Mouse (Mus musculus) MEL (cell line): ENCODE data around the gene Klhl26. TPM values are rescaled to one million over a fixed set of nuclear protein-coding genes. Genes with fewer than 3 reads are reported as not detected.

Experiments used
- DNase-seq: peaks from one replicate; pipeline ENCODE4 v3.0.0; 2011; ENCODE audit warnings: low read depth, low spot score
- H3K27ac ChIP-seq: 2 replicates; pipeline ENCODE4 v1.5.1; 2012; ENCODE audit warnings: low read depth, mild to moderate bottlenecking, control low read depth, low read length, moderate library complexity; ENCODE audit not compliant: control insufficient read depth
- H3K27me3 ChIP-seq, 2 experiments: fragments of 150-350 bp in 1 of 2; sonication (generic) in 1 of 2; 2 replicates each; pipeline ENCODE4 v1.6.1; 2012; ENCODE audit warnings: low read length in 2 of 2, mild to moderate bottlenecking in 2 of 2, improper control_type of control experiment in 1 of 2, moderate library complexity in 1 of 2; ENCODE audit not compliant: insufficient read depth in 2 of 2, control insufficient read depth in 1 of 2
- H3K36me3 ChIP-seq, 2 experiments: 2 replicates each; pipeline ENCODE4 v1.6.1; 2012 to 2014; ENCODE audit warnings: low read length in 2 of 2, improper control_type of control experiment in 1 of 2, inconsistent platforms in 1 of 2, mild to moderate bottlenecking in 1 of 2; ENCODE audit not compliant: insufficient read depth in 2 of 2, control insufficient read depth in 1 of 2
- H3K4me1 ChIP-seq, 2 experiments: fragments of 150-350 bp in 1 of 2; sonication (generic) in 1 of 2; 2 replicates each; pipeline ENCODE4 v1.6.1; 2012; ENCODE audit warnings: low read length in 2 of 2, improper control_type of control experiment in 1 of 2, mild to moderate bottlenecking in 1 of 2; ENCODE audit not compliant: insufficient read depth in 2 of 2, control insufficient read depth in 1 of 2
- H3K4me3 ChIP-seq, 2 experiments: fragments of 150-350 bp in 1 of 2; sonication (generic) in 1 of 2; 2 replicates each; pipeline ENCODE4 v1.5.1; 2012; ENCODE audit warnings: low read depth in 2 of 2, low read length in 2 of 2, mild to moderate bottlenecking in 2 of 2, moderate library complexity in 2 of 2, control low read depth in 1 of 2, improper control_type of control experiment in 1 of 2; ENCODE audit not compliant: control insufficient read depth in 1 of 2, insufficient read depth in 1 of 2
- H3K79me2 ChIP-seq: 2 replicates; pipeline ENCODE4 v1.6.1; 2012; ENCODE audit warnings: mild to moderate bottlenecking, low read length, moderate library complexity; ENCODE audit not compliant: control insufficient read depth, poor library complexity, insufficient read depth
- H3K9ac ChIP-seq: 2 replicates; pipeline ENCODE4 v1.6.1; 2012; ENCODE audit warnings: low read depth, mild to moderate bottlenecking, control low read depth, low read length, moderate library complexity; ENCODE audit not compliant: control insufficient read depth, poor library complexity, severe bottlenecking
- H3K9me3 ChIP-seq: fragments of 150-350 bp; sonication (generic); replicated peaks from 2 replicates; pipeline ENCODE4 v1.6.1; 2012; ENCODE audit warnings: mild to moderate bottlenecking, low read length, improper control_type of control experiment, moderate library complexity; ENCODE audit not compliant: insufficient read depth
- CHD1 ChIP-seq: IDR thresholded peaks from 2 replicates; pipeline ENCODE4 v1.6.1; 2012; ENCODE audit warnings: low read depth, mild to moderate bottlenecking, inconsistent platforms, low read length, improper control_type of control experiment
- ELF1 ChIP-seq: IDR thresholded peaks from 2 replicates; pipeline ENCODE4 v1.6.1; 2014; ENCODE audit warnings: low read depth, mild to moderate bottlenecking, inconsistent platforms, low read length, improper control_type of control experiment, moderate library complexity
- ETS1 ChIP-seq: IDR thresholded peaks from 2 replicates; pipeline ENCODE4 v1.6.1; 2012; ENCODE audit warnings: low read depth, mild to moderate bottlenecking, inconsistent platforms, low read length, improper control_type of control experiment, moderate library complexity
- JUND ChIP-seq: IDR thresholded peaks from 2 replicates; pipeline ENCODE4 v1.6.1; 2011; ENCODE audit warnings: low read depth, mild to moderate bottlenecking, improper control_type of control experiment, low read length
- KAT2A ChIP-seq: conservative IDR thresholded peaks from 2 replicates; pipeline ENCODE4 v1.6.1; 2012; ENCODE audit warnings: low read depth, low read length, improper control_type of control experiment, inconsistent platforms
- MXI1 ChIP-seq: IDR thresholded peaks from 2 replicates; pipeline ENCODE4 v1.6.1; 2011; ENCODE audit warnings: mild to moderate bottlenecking, low read depth, low read length, improper control_type of control experiment
- MYC ChIP-seq: IDR thresholded peaks from 2 replicates; pipeline ENCODE4 v1.6.1; 2011; ENCODE audit warnings: low read depth, mild to moderate bottlenecking, low read length, improper control_type of control experiment, moderate library complexity
- NELFE ChIP-seq: IDR thresholded peaks from 2 replicates; pipeline ENCODE4 v1.6.1; 2011; ENCODE audit warnings: low read depth, low read length, improper control_type of control experiment
- POLR2A ChIP-seq, 2 experiments: IDR thresholded peaks; 2 replicates each; pipeline ENCODE4 v1.6.1; 2011 to 2012; ENCODE audit warnings: low read length in 2 of 2, mild to moderate bottlenecking in 2 of 2, control low read depth in 1 of 2, improper control_type of control experiment in 1 of 2, low read depth in 1 of 2, moderate library complexity in 1 of 2; ENCODE audit not compliant: control insufficient read depth in 1 of 2, insufficient read depth in 1 of 2, poor library complexity in 1 of 2
- POLR2AphosphoS2 ChIP-seq: IDR thresholded peaks from 2 replicates; pipeline ENCODE4 v1.6.1; 2011; ENCODE audit warnings: low read length, improper control_type of control experiment
- POLR2AphosphoS5 ChIP-seq: IDR thresholded peaks from 2 replicates; pipeline ENCODE4 v1.6.1; 2012; ENCODE audit warnings: low read depth, borderline replicate concordance, mild to moderate bottlenecking, inconsistent platforms, low read length, moderate library complexity, mixed read lengths
- RCOR1 ChIP-seq: IDR thresholded peaks from 2 replicates; pipeline ENCODE4 v1.6.1; 2012; ENCODE audit warnings: low read depth, mild to moderate bottlenecking, inconsistent platforms, low read length, improper control_type of control experiment
- TAL1 ChIP-seq: IDR thresholded peaks from 2 replicates; pipeline ENCODE4 v1.6.1; 2012; ENCODE audit warnings: mild to moderate bottlenecking, inconsistent platforms, low read length, moderate library complexity, mixed read lengths
- TBP ChIP-seq: IDR thresholded peaks from 2 replicates; pipeline ENCODE4 v1.8.0; 2011; ENCODE audit warnings: low read depth, low read length, improper control_type of control experiment
- ZC3H11A ChIP-seq: IDR thresholded peaks from 2 replicates; pipeline ENCODE4 v1.6.1; 2012; ENCODE audit warnings: low read depth, mild to moderate bottlenecking, inconsistent platforms, low read length, improper control_type of control experiment
- ZMIZ1 ChIP-seq: IDR thresholded peaks from 2 replicates; pipeline ENCODE4 v1.6.1; 2012; ENCODE audit warnings: low read depth, mild to moderate bottlenecking, inconsistent platforms, low read length, improper control_type of control experiment, moderate library complexity
- ZNF384 ChIP-seq: IDR thresholded peaks from 2 replicates; pipeline ENCODE4 v1.6.1; 2012; ENCODE audit warnings: low read depth, mild to moderate bottlenecking, inconsistent platforms, low read length, improper control_type of control experiment
- polyA plus RNA-seq, 2 experiments: library from polyadenylated mRNA; stranded (reverse) in 1 of 2; unstranded in 1 of 2; fragments of >175 nt in 1 of 2; fragments of >200 nt in 1 of 2; gene quantifications; 2 replicates each; pipeline versions ENCODE4 v1.2.1 to v1.2.4; 2012; ENCODE audit warnings: low replicate concordance in 2 of 2, low read depth in 1 of 2; ENCODE audit not compliant: insufficient read length in 2 of 2, insufficient read depth in 1 of 2, missing spikeins in 1 of 2
- total RNA-seq: library from RNA; depleted of rRNA; stranded (reverse); fragments of 300-350 nt; gene quantifications from 2 replicates; pipeline ENCODE4 v1.2.3, GENCODE M21; 2012

Gene Klhl26
- total and polyA plus RNA-seq, 3 experiments, result 8.0 to 11.4 TPM; not detected in 1

- peak; percentile 74; the same call in 1 of the 2 replicates for TF ChIP-seq MXI1
- no peak for TF ChIP-seq ZNF384
- peak; percentile 45; the same call in 1 of the 2 replicates for TF ChIP-seq ETS1
- TF ChIP-seq POLR2AphosphoS5, result peak; percentile 70; the same call in 1 of the 2 replicates
- TF ChIP-seq ELF1, result peak; percentile 95
- TF ChIP-seq NELFE, result peak; percentile 98
- TF ChIP-seq RCOR1, result no peak
- TF ChIP-seq POLR2A (IDR thresholded peaks at IDR 0.05; ENCODE audit: control insufficient read depth in 1 of 2, insufficient read depth in 1 of 2, low read depth in 1 of 2, low read length in 2 of 2, poor library complexity in 1 of 2), result peak; percentile 88 to 89
- TF ChIP-seq ZMIZ1, result peak; percentile 78; the same call in 1 of the 2 replicates
These were observed 33.6 kb upstream of the Klhl26 start, which contains the start of gene Uba52 (continued) for GRCm38 (mm10) chr8:70510228-70510915.

GRCm38 (mm10) chr8:70509281-70509952, 32.6 kb upstream of the Klhl26 start:
- Histone ChIP-seq H3K27me3 (no peaks in the 10 kb centered on the region), H3K9me3 (no peaks in the 10 kb centered on the region), H3K4me1 (peaks cover 6 to 46% of the 10 kb centered on the region in 2 experiments), H3K79me2 (peaks cover 38% of the 10 kb centered on the region), H3K36me3 (peaks cover 5 to 32% of the 10 kb centered on the region in 2 experiments; a peak in 3 of 4 replicates), H3K4me3 (peak overlapping the region; percentile 89 to 95), H3K27ac (peak overlapping the region; percentile 64), H3K9ac (peak overlapping the region; percentile 89)
- no peak for TF ChIP-seq TAL1
- TF ChIP-seq ZMIZ1, result peak; percentile 16; the same call in 1 of the 2 replicates
- TF ChIP-seq POLR2AphosphoS5, result no peak
- peak; percentile 85 for TF ChIP-seq CHD1
- peak in 1 of 2 experiments; percentile 37; a peak in 3 of 4 replicates for TF ChIP-seq POLR2A (IDR thresholded peaks at IDR 0.05; ENCODE audit: control insufficient read depth in 1 of 2, insufficient read depth in 1 of 2, low read depth in 1 of 2, low read length in 2 of 2, poor library complexity in 1 of 2)
- peak; percentile 37; the same call in 1 of the 2 replicates for TF ChIP-seq MYC
- peak; percentile 45 for DNase-seq

GRCm38 (mm10) chr8:70507027-70507393, 30.2 kb upstream of the Klhl26 start:
- DNase-seq, result no peak
- 0 out of 2 replicates have a peak, but pooled peaks have one; percentile 9 for TF ChIP-seq ZMIZ1
- 0 out of 2 replicates have a peak, but pooled peaks have one; percentile 12 for TF ChIP-seq KAT2A
- TF ChIP-seq TBP, result no peak
- TF ChIP-seq JUND, result 0 out of 2 replicates have a peak, but pooled peaks have one; percentile 1
- peak; percentile 51; the same call in 1 of the 2 replicates for TF ChIP-seq POLR2AphosphoS5
- TF ChIP-seq POLR2AphosphoS2, result peak; percentile 95
- no peak for TF ChIP-seq ZC3H11A
- Histone ChIP-seq H3K79me2 (peaks cover 41% of the 10 kb centered on the region), H3K4me3 (peak overlapping the region; percentile 8 to 9; a peak in 3 of 4 replicates), H3K9me3 (no peaks in the 10 kb centered on the region), H3K27ac (peak overlapping the region; percentile 48), H3K27me3 (no peaks in the 10 kb centered on the region), H3K4me1 (peaks cover 0 to 39% of the 10 kb centered on the region in 2 experiments; a peak in 2 of 4 replicates), H3K36me3 (peaks cover 5 to 22% of the 10 kb centered on the region in 2 experiments; a peak in 3 of 4 replicates), H3K9ac (peak overlapping the region; percentile 37)
